9 mouse cellular contexts compared by ENCODE assay signal in the genomic region with DNA sequence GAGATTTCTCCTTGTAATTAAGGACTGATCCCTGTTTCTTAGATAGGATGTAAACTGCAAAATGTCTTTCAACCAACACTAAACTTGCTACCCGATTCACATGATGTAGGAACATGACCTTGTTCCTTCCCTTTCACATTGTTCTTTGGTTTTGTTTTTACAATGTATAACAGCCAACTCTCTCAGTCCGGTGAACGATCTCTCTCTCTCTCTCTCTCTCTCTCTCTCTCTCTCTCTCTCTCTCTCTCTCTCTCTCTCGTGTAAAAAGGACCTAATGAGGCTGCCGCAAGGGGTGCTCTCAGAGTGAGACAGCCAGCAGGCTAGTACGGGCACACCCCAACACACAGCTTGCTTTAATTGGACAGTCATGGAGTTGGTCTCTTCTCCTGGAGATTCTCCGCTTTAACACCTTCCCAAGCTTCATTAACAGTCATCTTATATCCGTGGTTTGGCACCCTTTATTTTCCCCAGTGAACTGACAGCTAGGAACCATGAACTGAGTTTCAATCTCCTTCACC. TPM values are rescaled to one million over a fixed set of nuclear protein-coding genes. Genes with fewer than 3 reads are reported as not detected.
DNase-seq lines count a peak whose midpoint lies in the region; ATAC-seq lines count a peak whose summit lies in the region.
"Had no signal": no experiment of that assay in that cellular context is flagged by ENCODE, and none has a peak within 500 bp of the region (broad histone marks: within the 10 kb centered on the region; RNA-seq: fewer than 3 reads in every experiment).

No protein-coding gene starts in this region.

- DNase-seq in kidney, adult 9 months: no peak
- peak; percentile 8 for DNase-seq in brain, adult 2 months (ENCODE audit: low read depth, low spot score)
- DNase-seq in midbrain, embryonic 14.5 days: no peak
- DNase-seq in adrenal gland, postnatal 10 days: no peak
- no peak for DNase-seq in ovary, postnatal 36 days (ENCODE audit: low spot score)
- DNase-seq in cerebellum, adult 11 months: no peak

- no peak for ATAC-seq in kidney, embryonic 16.5 days (ENCODE audit: low FRiP score, low TSS enrichment)
- no peak for ATAC-seq in forebrain, embryonic 16.5 days
- no peak for ATAC-seq in midbrain, embryonic 14.5 days (ENCODE audit: low FRiP score, low TSS enrichment)

- H3K27me3 ChIP-seq in kidney, embryonic 16.5 days (ENCODE audit: insufficient read depth, low read length): no peaks in the 10 kb centered on the region
- H3K27me3 ChIP-seq in forebrain, embryonic 16.5 days (replicated peaks; ENCODE audit: control insufficient read depth, insufficient read depth, low read length): no peaks in the 10 kb centered on the region
- H3K27me3 ChIP-seq in midbrain, embryonic 14.5 days (ENCODE audit: control insufficient read depth, insufficient read depth, low read length): no peaks in the 10 kb centered on the region

- peak overlapping the region; percentile 78 for H3K4me2 ChIP-seq in kidney, embryonic 16.5 days (replicated peaks; ENCODE audit: low read depth, low read length)
- H3K4me2 ChIP-seq in forebrain, embryonic 16.5 days (ENCODE audit: low read length): peak overlapping the region; percentile 83
- H3K4me2 ChIP-seq in midbrain, embryonic 14.5 days (ENCODE audit: low read length): peak overlapping the region; percentile 81

- 75% methylated on average over 8 of the region's 8 CpGs for WGBS in kidney, embryonic 16.5 days
- 61% methylated on average over 8 of the region's 8 CpGs for WGBS in forebrain, embryonic 16.5 days
- 79% methylated on average over 8 of the region's 8 CpGs for WGBS in midbrain, embryonic 14.5 days

- peaks cover 13% of the 10 kb centered on the region for H3K4me1 ChIP-seq in kidney, embryonic 16.5 days (ENCODE audit: insufficient read depth, low read length)
- H3K4me1 ChIP-seq in forebrain, embryonic 16.5 days (replicated peaks; ENCODE audit: control insufficient read depth, insufficient read depth, low read length): peaks cover 11% of the 10 kb centered on the region
- peaks cover 12% of the 10 kb centered on the region for H3K4me1 ChIP-seq in midbrain, embryonic 14.5 days (ENCODE audit: control insufficient read depth, insufficient read depth, low read length)

- no peak overlapping the region for H3K27ac ChIP-seq in kidney, embryonic 16.5 days (ENCODE audit: low read length)
- no peak overlapping the region for H3K27ac ChIP-seq in forebrain, embryonic 16.5 days (ENCODE audit: low read length)
- no peak overlapping the region for H3K27ac ChIP-seq in midbrain, embryonic 14.5 days (replicated peaks; ENCODE audit: low read depth, low read length)

- peaks cover 8% of the 10 kb centered on the region; the same call in 1 of the 2 replicates for H3K9me3 ChIP-seq in kidney, embryonic 16.5 days (ENCODE audit: low read length)
- 0 out of 2 replicates have a peak, but pooled peaks cover 2% of the 10 kb centered on the region for H3K9me3 ChIP-seq in forebrain, embryonic 16.5 days (ENCODE audit: control insufficient read depth, low read length)
- H3K9me3 ChIP-seq in midbrain, embryonic 14.5 days (ENCODE audit: control insufficient read depth, low read length): peaks cover 4% of the 10 kb centered on the region; the same call in 1 of the 2 replicates

- H3K36me3 ChIP-seq in kidney, embryonic 16.5 days (ENCODE audit: insufficient read depth, low read length): peaks cover 17% of the 10 kb centered on the region
- no peaks in the 10 kb centered on the region for H3K36me3 ChIP-seq in forebrain, embryonic 16.5 days (ENCODE audit: control insufficient read depth, insufficient read depth)
- H3K36me3 ChIP-seq in midbrain, embryonic 14.5 days (ENCODE audit: control insufficient read depth, insufficient read depth, low read length): no peaks in the 10 kb centered on the region

- H3K4me3 ChIP-seq in kidney, embryonic 16.5 days (ENCODE audit: low read length): peak overlapping the region; percentile 82; the same call in 1 of the 2 replicates
- H3K4me3 ChIP-seq in forebrain, embryonic 16.5 days (replicated peaks; ENCODE audit: low read length): no peak overlapping the region
- H3K4me3 ChIP-seq in midbrain, embryonic 14.5 days (replicated peaks; ENCODE audit: low read depth, low read length): no peak overlapping the region

- peak overlapping the region; percentile 86 for H3K9ac ChIP-seq in kidney, embryonic 16.5 days (replicated peaks; ENCODE audit: low read length)
- no peak overlapping the region; the same call in 1 of the 2 replicates for H3K9ac ChIP-seq in forebrain, embryonic 16.5 days (replicated peaks; ENCODE audit: low read depth, low read length)
- H3K9ac ChIP-seq in midbrain, embryonic 14.5 days (replicated peaks; ENCODE audit: low read length): peak overlapping the region; percentile 65; the same call in 1 of the 2 replicates

RNA-seq across cellular contexts. Expression of gene 1700029J07Rik, which starts 1.0 kb away (rescaled TPM):
- 6.0 and 6.5 TPM in 2 replicates for polyA plus RNA-seq in kidney, embryonic 16.5 days (2015; fragmentation: Nextera tagmentation; extraction: Ambion mirVana)
- polyA plus RNA-seq in forebrain, embryonic 16.5 days (2015; fragmentation: Nextera tagmentation; extraction: Ambion mirVana): 5.0 and 5.2 TPM in 2 replicates
- 4.0 and 4.5 TPM in 2 replicates for polyA plus RNA-seq in midbrain, embryonic 14.5 days (2014; fragmentation: Nextera tagmentation; extraction: Ambion mirVana)
- total RNA-seq in adrenal gland, postnatal 10 days (2021): 1 to 10 TPM; 1.0 to 2.5 TPM

RNA-seq across cellular contexts. Expression of gene Ufsp2, which starts 1.3 kb away (rescaled TPM):
- polyA plus RNA-seq in kidney, embryonic 16.5 days (2015; fragmentation: Nextera tagmentation; extraction: Ambion mirVana): 72.9 and 84.2 TPM in 2 replicates
- polyA plus RNA-seq in forebrain, embryonic 16.5 days (2015; fragmentation: Nextera tagmentation; extraction: Ambion mirVana): 57.8 and 59.8 TPM in 2 replicates
- polyA plus RNA-seq in midbrain, embryonic 14.5 days (2014; fragmentation: Nextera tagmentation; extraction: Ambion mirVana): 58.6 and 62.9 TPM in 2 replicates
- total RNA-seq in adrenal gland, postnatal 10 days (2021): 10 to 100 TPM; 50.9 to 52.5 TPM

RNA-seq across cellular contexts. Expression of gene Lrp2bp, which starts 25.1 kb away (rescaled TPM):
- 0.52 and 0.86 TPM in 2 replicates for polyA plus RNA-seq in kidney, embryonic 16.5 days (2015; fragmentation: Nextera tagmentation; extraction: Ambion mirVana)
- 0.24 and 0.72 TPM in 2 replicates for polyA plus RNA-seq in forebrain, embryonic 16.5 days (2015; fragmentation: Nextera tagmentation; extraction: Ambion mirVana)
- 0.86 and 0.91 TPM in 2 replicates for polyA plus RNA-seq in midbrain, embryonic 14.5 days (2014; fragmentation: Nextera tagmentation; extraction: Ambion mirVana)
- under 1 TPM; 0.09 to 0.24 TPM for total RNA-seq in adrenal gland, postnatal 10 days (2021)
- polyA plus RNA-seq: macrophage had no signal

RNA-seq across cellular contexts. Expression of gene Ankrd37, which starts 31.5 kb away (rescaled TPM):
- 24.4 and 24.5 TPM in 2 replicates for polyA plus RNA-seq in kidney, embryonic 16.5 days (2015; fragmentation: Nextera tagmentation; extraction: Ambion mirVana)
- 24.0 and 26.1 TPM in 2 replicates for polyA plus RNA-seq in forebrain, embryonic 16.5 days (2015; fragmentation: Nextera tagmentation; extraction: Ambion mirVana)
- polyA plus RNA-seq in midbrain, embryonic 14.5 days (2014; fragmentation: Nextera tagmentation; extraction: Ambion mirVana): 37.5 and 43.6 TPM in 2 replicates
- total RNA-seq in adrenal gland, postnatal 10 days (2021): 1 to 10 TPM; 1.7 to 5.3 TPM

RNA-seq across cellular contexts. Expression of gene Ccdc110, which starts 39.6 kb away (rescaled TPM):
- polyA plus RNA-seq in kidney, embryonic 16.5 days (2015; fragmentation: Nextera tagmentation; extraction: Ambion mirVana): not detected in 2 replicates
- 0.37 TPM in 1 of 2 replicates, not detected in the other for polyA plus RNA-seq in forebrain, embryonic 16.5 days (2015; fragmentation: Nextera tagmentation; extraction: Ambion mirVana)
- polyA plus RNA-seq in midbrain, embryonic 14.5 days (2014; fragmentation: Nextera tagmentation; extraction: Ambion mirVana): 0.26 and 0.29 TPM in 2 replicates
- total RNA-seq in adrenal gland, postnatal 10 days (2021): under 1 TPM in 1 of 2 experiments, not detected in 1; 0.21 TPM
- polyA plus RNA-seq: macrophage had no signal
